Mouse (Mus musculus): Measurements from ENCODE around the gene Gm28230. TPM values are rescaled to one million over a fixed set of nuclear protein-coding genes. Genes with fewer than 3 reads are reported as not detected.

The Gm28230 gene
- polyA plus RNA-seq, 1 experiment from 2014 or later, result 0.10 TPM

DNA sequence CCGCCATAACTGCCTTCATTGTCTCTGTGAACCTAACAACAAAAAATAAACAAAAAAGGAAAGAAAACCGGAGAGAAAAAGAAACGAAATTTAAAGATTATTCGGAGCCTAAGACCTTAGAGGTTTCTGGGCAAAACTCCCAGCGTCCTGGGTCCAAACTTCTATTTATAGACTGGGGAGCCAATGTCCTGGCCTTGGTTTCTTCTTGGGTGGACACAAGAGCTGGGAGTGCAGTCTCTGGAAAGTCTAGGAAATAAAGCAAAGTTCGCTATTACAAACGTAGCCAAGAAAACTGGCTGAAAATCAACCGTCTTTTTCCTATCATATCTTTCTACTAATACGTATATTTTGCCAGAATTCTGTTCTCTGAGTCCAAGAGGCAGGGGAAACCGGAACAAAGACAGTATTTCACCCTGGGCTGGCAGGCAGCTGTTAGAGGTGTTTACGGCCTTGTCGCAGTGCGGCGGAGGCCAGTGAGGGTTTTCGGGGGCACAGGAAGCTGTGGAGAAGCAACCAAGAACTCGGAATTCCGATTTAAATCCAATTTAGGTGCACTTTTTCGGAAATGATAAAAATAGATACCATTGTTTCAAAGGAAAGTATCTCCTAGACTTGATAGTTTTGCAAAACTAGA, 12.3 kb upstream of the Gm28230 start:
- H3K36me3 ChIP-seq (ENCODE audit: control insufficient read depth, insufficient read depth, low read length), result no peaks in the 10 kb centered on the region
- peaks cover 5% of the 10 kb centered on the region; the same call in 1 of the 2 replicates for H3K4me1 ChIP-seq (ENCODE audit: control insufficient read depth, insufficient read depth, low read length)
- peaks cover 93% of the 10 kb centered on the region for H3K27me3 ChIP-seq (ENCODE audit: control insufficient read depth, insufficient read depth, low read length)
- H3K4me2 ChIP-seq, result no peak overlapping the region
- no peak overlapping the region for H3K27ac ChIP-seq (ENCODE audit: low read depth, low read length)
- WGBS (ENCODE audit: insufficient replicate concordance), result 4% methylated on average over 18 of the region's 18 CpGs
- no peak overlapping the region for H3K4me3 ChIP-seq (ENCODE audit: low read depth, low read length)
- H3K9ac ChIP-seq (ENCODE audit: low read depth, low read length), result no peak overlapping the region
- ATAC-seq (replicated peaks; ENCODE audit: insufficient number of reproducible peaks, low FRiP score, low TSS enrichment), result no peak
- H3K9me3 ChIP-seq (replicated peaks; ENCODE audit: control insufficient read depth, low read length), result no peaks in the 10 kb centered on the region

- no peaks in the 10 kb centered on the region for H3K9me3 ChIP-seq (replicated peaks; ENCODE audit: control insufficient read depth, low read length)
- no peak for ATAC-seq (replicated peaks; ENCODE audit: insufficient number of reproducible peaks, low FRiP score, low TSS enrichment)
- H3K4me2 ChIP-seq, result no peak overlapping the region
- peaks cover 5% of the 10 kb centered on the region; the same call in 1 of the 2 replicates for H3K4me1 ChIP-seq (ENCODE audit: control insufficient read depth, insufficient read depth, low read length)
- H3K27me3 ChIP-seq (ENCODE audit: control insufficient read depth, insufficient read depth, low read length), result peaks cover 93% of the 10 kb centered on the region
- H3K36me3 ChIP-seq (ENCODE audit: control insufficient read depth, insufficient read depth, low read length), result no peaks in the 10 kb centered on the region
- no peak overlapping the region for H3K9ac ChIP-seq (ENCODE audit: low read depth, low read length)
- H3K4me3 ChIP-seq (ENCODE audit: low read depth, low read length), result no peak overlapping the region
- under 1% methylated on average over 14 of the region's 14 CpGs for WGBS (ENCODE audit: insufficient replicate concordance)
- H3K27ac ChIP-seq (ENCODE audit: low read depth, low read length), result no peak overlapping the region
Observed at GRCm38 (mm10) chr2:74714881-74715280, 11.6 kb upstream of the Gm28230 start.

DNA sequence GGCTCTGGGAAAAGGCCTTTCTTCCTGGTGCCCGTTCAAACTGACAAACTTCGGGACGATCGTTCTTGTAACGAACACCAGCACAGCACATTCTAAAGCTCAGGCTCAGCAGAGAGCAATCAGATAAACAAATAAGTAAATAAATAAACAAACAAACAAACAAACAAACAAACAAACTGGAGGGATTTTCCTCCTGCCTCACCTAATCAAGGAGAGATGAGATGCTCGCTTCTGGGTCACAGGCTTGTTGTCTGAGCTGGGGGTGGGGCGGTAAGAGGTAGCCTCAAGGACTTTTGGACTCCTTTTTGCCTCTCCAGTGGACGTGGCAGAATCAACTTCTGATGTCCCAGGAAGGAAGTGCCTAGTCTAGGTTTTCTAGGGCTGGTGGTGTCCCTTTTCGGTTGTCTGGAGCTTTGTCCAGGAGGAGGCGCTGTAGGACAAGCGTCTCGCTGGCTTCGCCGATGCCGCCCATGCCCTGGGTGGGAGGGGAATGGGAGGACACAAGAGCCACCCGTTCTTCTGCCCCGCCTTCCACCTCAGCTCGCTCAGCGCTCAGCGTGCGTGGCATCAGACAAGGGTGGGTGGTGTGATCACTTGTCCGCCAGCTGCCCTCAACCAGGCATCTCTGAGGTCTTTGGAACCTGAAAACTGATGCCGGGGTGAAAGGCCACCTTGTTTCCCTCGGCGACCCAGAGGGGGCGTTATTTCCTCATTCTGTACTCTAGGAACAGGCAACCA, 10.9 kb upstream of the Gm28230 start:
- Histone ChIP-seq H3K27me3 (ENCODE audit: control insufficient read depth, insufficient read depth, low read length) (peaks cover 93% of the 10 kb centered on the region), H3K9me3 (replicated peaks; ENCODE audit: control insufficient read depth, low read length) (no peaks in the 10 kb centered on the region), H3K4me1 (ENCODE audit: control insufficient read depth, insufficient read depth, low read length) (peaks cover 5% of the 10 kb centered on the region; the same call in 1 of the 2 replicates), H3K9ac (ENCODE audit: low read depth, low read length) (no peak overlapping the region), H3K4me3 (ENCODE audit: low read depth, low read length) (peak overlapping the region; percentile 28), H3K36me3 (ENCODE audit: control insufficient read depth, insufficient read depth, low read length) (no peaks in the 10 kb centered on the region), H3K27ac (ENCODE audit: low read depth, low read length) (no peak overlapping the region), H3K4me2 (peak overlapping the region; percentile 64)
- 4% methylated on average over 26 of the region's 26 CpGs for WGBS (ENCODE audit: insufficient replicate concordance)
- ATAC-seq (replicated peaks; ENCODE audit: insufficient number of reproducible peaks, low FRiP score, low TSS enrichment), result 0 out of 2 replicates have a peak, but pooled peaks have one; percentile 49

DNA sequence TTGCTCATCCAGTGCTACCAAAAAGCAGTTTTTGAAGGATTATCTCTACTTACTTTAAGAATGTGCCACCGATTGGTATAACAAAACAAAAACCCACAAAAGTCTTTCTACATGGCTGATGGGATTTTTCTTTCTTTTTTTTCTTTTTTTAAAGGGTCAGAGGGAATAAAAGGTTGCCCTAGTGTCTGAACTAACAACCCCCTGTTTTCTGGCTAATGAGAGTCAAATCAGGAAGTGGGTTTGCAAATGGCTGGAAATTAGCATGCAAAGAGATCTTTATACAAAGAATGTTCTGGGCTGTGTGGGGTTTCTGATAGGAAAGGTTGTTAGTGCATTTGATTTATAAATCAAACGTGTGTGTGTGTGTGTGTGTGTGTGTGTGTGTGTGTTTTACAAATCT, 6.1 kb upstream of the Gm28230 start:
- Histone ChIP-seq H3K27me3 (ENCODE audit: control insufficient read depth, insufficient read depth, low read length) (peaks cover 96% of the 10 kb centered on the region), H3K4me3 (ENCODE audit: low read depth, low read length) (no peak overlapping the region), H3K9ac (ENCODE audit: low read depth, low read length) (no peak overlapping the region), H3K4me2 (no peak overlapping the region), H3K36me3 (ENCODE audit: control insufficient read depth, insufficient read depth, low read length) (no peaks in the 10 kb centered on the region), H3K4me1 (ENCODE audit: control insufficient read depth, insufficient read depth, low read length) (no peaks in the 10 kb centered on the region), H3K9me3 (replicated peaks; ENCODE audit: control insufficient read depth, low read length) (no peaks in the 10 kb centered on the region), H3K27ac (ENCODE audit: low read depth, low read length) (no peak overlapping the region)
- no peak for ATAC-seq (replicated peaks; ENCODE audit: insufficient number of reproducible peaks, low FRiP score, low TSS enrichment)
- WGBS (ENCODE audit: insufficient replicate concordance), result 10% methylated on average over 2 of the region's 2 CpGs

DNA sequence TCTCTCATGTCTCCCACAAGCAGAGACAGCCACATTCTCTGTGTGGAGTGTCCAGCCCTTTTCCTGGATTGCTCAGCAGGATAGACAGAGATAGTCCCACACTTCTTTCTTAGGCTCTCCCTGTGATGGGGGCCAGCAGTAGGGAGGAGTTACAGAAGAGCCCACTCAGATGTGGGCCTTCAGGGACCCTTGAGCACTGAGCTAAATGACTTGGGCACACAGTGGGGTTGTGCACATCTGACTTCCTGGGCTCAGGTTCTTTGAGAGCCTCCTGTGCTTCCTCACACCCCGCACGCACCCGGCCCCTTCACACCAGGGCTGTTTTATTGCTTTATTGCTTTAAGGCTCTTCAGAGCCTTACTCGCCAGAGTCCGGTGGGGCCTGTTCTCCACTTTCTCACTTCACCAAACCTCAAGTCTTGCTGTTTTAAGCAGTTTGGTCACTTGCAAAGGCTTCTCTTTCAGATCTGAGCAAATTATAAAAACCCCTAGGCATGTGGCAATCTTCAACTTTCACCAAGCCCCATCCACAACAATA, 5.5 kb upstream of the Gm28230 start:
- no peak for ATAC-seq (replicated peaks; ENCODE audit: insufficient number of reproducible peaks, low FRiP score, low TSS enrichment)
- 10% methylated on average over 5 of the region's 5 CpGs for WGBS (ENCODE audit: insufficient replicate concordance)
- Histone ChIP-seq H3K36me3 (ENCODE audit: control insufficient read depth, insufficient read depth, low read length) (no peaks in the 10 kb centered on the region), H3K9me3 (replicated peaks; ENCODE audit: control insufficient read depth, low read length) (no peaks in the 10 kb centered on the region), H3K4me2 (no peak overlapping the region), H3K4me1 (ENCODE audit: control insufficient read depth, insufficient read depth, low read length) (no peaks in the 10 kb centered on the region), H3K9ac (ENCODE audit: low read depth, low read length) (no peak overlapping the region), H3K27me3 (ENCODE audit: control insufficient read depth, insufficient read depth, low read length) (peaks cover 96% of the 10 kb centered on the region), H3K4me3 (ENCODE audit: low read depth, low read length) (no peak overlapping the region), H3K27ac (ENCODE audit: low read depth, low read length) (no peak overlapping the region)

DNA sequence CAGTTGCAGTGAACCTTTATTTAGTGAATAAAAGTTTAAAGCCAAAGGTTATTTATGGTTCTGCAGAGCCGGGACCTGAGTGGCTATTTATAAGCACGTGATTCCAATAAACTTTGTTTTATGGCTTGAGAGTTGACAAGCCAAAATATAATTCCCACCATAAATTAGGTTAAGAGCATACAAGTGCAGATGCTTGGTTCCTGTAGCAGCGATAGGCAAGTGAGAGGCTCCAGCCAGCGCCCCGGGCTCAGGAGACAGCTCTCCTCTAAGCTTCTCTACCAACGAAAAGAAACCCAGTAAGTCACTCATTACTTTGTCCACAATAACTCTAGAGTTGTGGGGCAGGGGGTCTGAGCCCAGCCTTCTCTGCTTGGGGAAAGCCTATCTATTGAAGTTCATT, 4.6 kb upstream of the Gm28230 start:
- no peaks in the 10 kb centered on the region for H3K4me1 ChIP-seq (ENCODE audit: control insufficient read depth, insufficient read depth, low read length)
- no peak for ATAC-seq (replicated peaks; ENCODE audit: insufficient number of reproducible peaks, low FRiP score, low TSS enrichment)
- no peak overlapping the region for H3K4me3 ChIP-seq (ENCODE audit: low read depth, low read length)
- peaks cover 96% of the 10 kb centered on the region for H3K27me3 ChIP-seq (ENCODE audit: control insufficient read depth, insufficient read depth, low read length)
- H3K4me2 ChIP-seq, result no peak overlapping the region
- no peaks in the 10 kb centered on the region for H3K9me3 ChIP-seq (replicated peaks; ENCODE audit: control insufficient read depth, low read length)
- no peak overlapping the region for H3K9ac ChIP-seq (ENCODE audit: low read depth, low read length)
- WGBS (ENCODE audit: insufficient replicate concordance), result 8% methylated on average over 6 of the region's 6 CpGs
- H3K27ac ChIP-seq (ENCODE audit: low read depth, low read length), result no peak overlapping the region
- H3K36me3 ChIP-seq (ENCODE audit: control insufficient read depth, insufficient read depth, low read length), result no peaks in the 10 kb centered on the region

DNA sequence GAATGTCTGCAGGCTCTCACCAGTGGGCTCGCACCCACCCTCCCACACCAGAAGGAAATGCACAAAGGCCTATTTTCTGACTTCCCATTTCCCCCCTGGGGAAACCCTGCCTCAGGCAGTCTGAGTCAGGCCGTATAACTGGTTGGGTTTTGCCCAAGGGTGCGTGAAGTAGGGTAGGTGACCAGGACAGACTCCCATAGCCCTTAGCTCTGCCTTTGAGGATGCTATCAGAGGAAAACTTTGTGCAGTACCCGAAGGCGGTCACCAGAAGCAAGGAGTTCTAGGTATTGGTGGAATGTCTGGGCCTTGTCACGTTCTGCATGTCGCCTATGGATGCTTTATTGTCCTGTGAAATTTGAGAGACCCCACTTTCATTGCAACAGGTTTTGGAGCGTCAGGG, 3.6 kb upstream of the Gm28230 start:
- no peak overlapping the region for H3K27ac ChIP-seq (ENCODE audit: low read depth, low read length)
- ATAC-seq (replicated peaks; ENCODE audit: insufficient number of reproducible peaks, low FRiP score, low TSS enrichment), result no peak
- no peak overlapping the region for H3K9ac ChIP-seq (ENCODE audit: low read depth, low read length)
- H3K4me3 ChIP-seq (ENCODE audit: low read depth, low read length), result no peak overlapping the region
- H3K27me3 ChIP-seq (ENCODE audit: control insufficient read depth, insufficient read depth, low read length), result peaks cover 97% of the 10 kb centered on the region
- no peaks in the 10 kb centered on the region for H3K9me3 ChIP-seq (replicated peaks; ENCODE audit: control insufficient read depth, low read length)
- H3K36me3 ChIP-seq (ENCODE audit: control insufficient read depth, insufficient read depth, low read length), result no peaks in the 10 kb centered on the region
- no peak overlapping the region for H3K4me2 ChIP-seq
- H3K4me1 ChIP-seq (ENCODE audit: control insufficient read depth, insufficient read depth, low read length), result peaks cover 6% of the 10 kb centered on the region; the same call in 1 of the 2 replicates
- 5% methylated on average over 8 of the region's 8 CpGs for WGBS (ENCODE audit: insufficient replicate concordance)

- H3K36me3 ChIP-seq (ENCODE audit: control insufficient read depth, insufficient read depth, low read length), result no peaks in the 10 kb centered on the region
- no peak overlapping the region for H3K4me2 ChIP-seq
- no peak for ATAC-seq (replicated peaks; ENCODE audit: insufficient number of reproducible peaks, low FRiP score, low TSS enrichment)
- peaks cover 99% of the 10 kb centered on the region for H3K27me3 ChIP-seq (ENCODE audit: control insufficient read depth, insufficient read depth, low read length)
- no peak overlapping the region for H3K9ac ChIP-seq (ENCODE audit: low read depth, low read length)
- H3K9me3 ChIP-seq (replicated peaks; ENCODE audit: control insufficient read depth, low read length), result no peaks in the 10 kb centered on the region
- H3K4me3 ChIP-seq (ENCODE audit: low read depth, low read length), result no peak overlapping the region
- no peak overlapping the region for H3K27ac ChIP-seq (ENCODE audit: low read depth, low read length)
- 15% methylated on average over 7 of the region's 7 CpGs for WGBS (ENCODE audit: insufficient replicate concordance)
- peaks cover 6% of the 10 kb centered on the region; the same call in 1 of the 2 replicates for H3K4me1 ChIP-seq (ENCODE audit: control insufficient read depth, insufficient read depth, low read length)
Observed at GRCm38 (mm10) chr2:74724244-74725015, 2.1 kb upstream of the Gm28230 start.
